Mouse (Mus musculus): Measurements from ENCODE around the gene Sema3e. TPM values are rescaled to one million over a fixed set of nuclear protein-coding genes. Genes with fewer than 3 reads are reported as not detected.

Gene Sema3e
- 0.36 and 0.65 TPM in 2 replicates for polyA plus RNA-seq (2014; fragmentation: Nextera tagmentation; extraction: Ambion mirVana)

GRCm38 (mm10) chr5:14025205-14026124 lies at the start of gene Sema3e:
TSS of gene Sema3e (plus strand) at chr5:14025276.
- Histone ChIP-seq H3K27ac (replicated peaks; ENCODE audit: low read depth, low read length) (no peak within 1 kb of the TSS), H3K4me1 (ENCODE audit: control insufficient read depth, insufficient read depth, low read length) (0 out of 2 replicates have a peak, but pooled peaks cover 4% of the 10 kb centered on the region), H3K4me2 (ENCODE audit: low read depth, severe bottlenecking) (peak within 1 kb of the TSS; percentile 90), H3K4me3 (ENCODE audit: low read depth, low read length) (peak within 1 kb of the TSS; percentile 45), H3K9ac (ENCODE audit: low read length) (peak within 1 kb of the TSS; percentile 30; the same call in 1 of the 2 replicates), H3K36me3 (ENCODE audit: control insufficient read depth, insufficient read depth, low read length) (no peaks in the 10 kb centered on the region), H3K9me3 (ENCODE audit: control insufficient read depth, low read length) (no peaks in the 10 kb centered on the region; the same call in 1 of the 2 replicates), H3K27me3 (ENCODE audit: control insufficient read depth, insufficient read depth, low read length) (peaks cover 7% of the 10 kb centered on the region)
- under 1% methylated on average over 47 of the region's 47 CpGs for WGBS
- DNase-seq (ENCODE audit: low spot score) (peak; percentile 59), ATAC-seq (ENCODE audit: insufficient number of reproducible peaks, low FRiP score, low TSS enrichment, low read depth) (peak; percentile 62; the same call in 1 of the 2 replicates)

DNA sequence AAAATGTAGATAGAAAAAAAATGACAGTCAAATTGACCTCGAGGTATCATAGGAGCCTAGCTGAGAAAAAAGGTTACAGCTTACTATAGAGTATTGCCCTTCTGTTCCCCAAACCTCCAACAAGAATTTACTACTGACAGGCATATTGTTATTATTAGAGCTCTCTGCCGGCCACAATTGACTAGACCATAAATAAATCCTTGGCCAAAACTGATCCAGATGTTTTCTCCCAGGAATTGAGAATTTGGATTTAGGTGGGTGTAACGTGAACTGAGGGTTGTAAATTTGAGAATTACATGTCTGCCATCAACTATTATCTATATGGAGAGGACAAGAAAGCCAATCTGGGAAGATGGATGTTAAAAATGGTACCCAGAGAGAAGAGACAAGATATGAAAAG lies 47.5 kb upstream of the Sema3e start:
- no peak for DNase-seq (ENCODE audit: low spot score)

DNA sequence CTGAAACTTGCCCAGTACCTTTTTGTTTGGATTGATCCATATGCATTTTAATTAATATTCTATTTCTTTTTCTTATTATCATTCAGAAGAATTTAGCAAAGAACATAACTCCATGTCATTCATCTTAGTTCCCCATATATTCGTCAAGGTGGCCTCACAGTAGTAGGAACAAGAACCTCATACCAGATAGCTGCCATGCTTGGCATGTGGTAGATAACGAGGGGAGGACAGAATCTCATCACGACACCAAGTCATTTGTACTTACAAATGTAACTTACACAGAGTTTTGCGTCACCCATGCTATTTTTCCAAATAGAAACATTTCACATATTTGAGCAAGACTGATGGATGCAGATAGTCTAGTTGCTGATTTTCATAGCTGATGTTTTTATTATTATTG lies 45.9 kb upstream of the Sema3e start:
- H3K9ac ChIP-seq (ENCODE audit: low read length), result no peak overlapping the region
- WGBS, result 86% methylated on average over 4 of the region's 4 CpGs
- no peak overlapping the region for H3K4me2 ChIP-seq (ENCODE audit: low read depth, severe bottlenecking)
- ATAC-seq (ENCODE audit: insufficient number of reproducible peaks, low FRiP score, low TSS enrichment, low read depth), result no peak
- H3K9me3 ChIP-seq (ENCODE audit: control insufficient read depth, low read length), result no peaks in the 10 kb centered on the region
- DNase-seq (ENCODE audit: low spot score), result no peak
- H3K27me3 ChIP-seq (ENCODE audit: control insufficient read depth, insufficient read depth, low read length), result no peaks in the 10 kb centered on the region
- no peaks in the 10 kb centered on the region for H3K36me3 ChIP-seq (ENCODE audit: control insufficient read depth, insufficient read depth, low read length)
- H3K27ac ChIP-seq (replicated peaks; ENCODE audit: low read depth, low read length), result no peak overlapping the region
- H3K4me3 ChIP-seq (ENCODE audit: low read depth, low read length), result no peak overlapping the region
- no peaks in the 10 kb centered on the region for H3K4me1 ChIP-seq (ENCODE audit: control insufficient read depth, insufficient read depth, low read length)

More for the DNA sequence above, 47.5 kb upstream of the Sema3e start:
- 11% methylated on average over 3 of the region's 3 CpGs for WGBS
- H3K9ac ChIP-seq (ENCODE audit: low read length), result no peak overlapping the region
- no peak overlapping the region for H3K27ac ChIP-seq (replicated peaks; ENCODE audit: low read depth, low read length)
- peak; percentile 49; the same call in 1 of the 2 replicates for ATAC-seq (ENCODE audit: insufficient number of reproducible peaks, low FRiP score, low TSS enrichment, low read depth)
- no peak overlapping the region for H3K4me2 ChIP-seq (ENCODE audit: low read depth, severe bottlenecking)
- H3K4me3 ChIP-seq (ENCODE audit: low read depth, low read length), result no peak overlapping the region
- H3K27me3 ChIP-seq (ENCODE audit: control insufficient read depth, insufficient read depth, low read length), result no peaks in the 10 kb centered on the region
- H3K4me1 ChIP-seq (ENCODE audit: control insufficient read depth, insufficient read depth, low read length), result no peaks in the 10 kb centered on the region
- H3K9me3 ChIP-seq (ENCODE audit: control insufficient read depth, low read length), result no peaks in the 10 kb centered on the region
- H3K36me3 ChIP-seq (ENCODE audit: control insufficient read depth, insufficient read depth, low read length), result no peaks in the 10 kb centered on the region

- no peak overlapping the region for H3K4me3 ChIP-seq (ENCODE audit: low read depth, low read length)
- H3K9ac ChIP-seq (ENCODE audit: low read length), result no peak overlapping the region
- DNase-seq (ENCODE audit: low spot score) (no peak), ATAC-seq (ENCODE audit: insufficient number of reproducible peaks, low FRiP score, low TSS enrichment, low read depth) (no peak)
- no peaks in the 10 kb centered on the region for H3K36me3 ChIP-seq (ENCODE audit: control insufficient read depth, insufficient read depth, low read length)
- H3K27ac ChIP-seq (replicated peaks; ENCODE audit: low read depth, low read length), result no peak overlapping the region
- H3K27me3 ChIP-seq (ENCODE audit: control insufficient read depth, insufficient read depth, low read length), result no peaks in the 10 kb centered on the region
- no peak overlapping the region for H3K4me2 ChIP-seq (ENCODE audit: low read depth, severe bottlenecking)
- H3K4me1 ChIP-seq (ENCODE audit: control insufficient read depth, insufficient read depth, low read length), result no peaks in the 10 kb centered on the region
- WGBS, result 65% methylated on average over 7 of the region's 7 CpGs
- H3K9me3 ChIP-seq (ENCODE audit: control insufficient read depth, low read length), result no peaks in the 10 kb centered on the region
These were observed 42.5 kb upstream of the Sema3e start for GRCm38 (mm10) chr5:13982417-13983054.

- Histone ChIP-seq H3K4me3 (ENCODE audit: low read depth, low read length) (no peak overlapping the region), H3K27ac (replicated peaks; ENCODE audit: low read depth, low read length) (no peak overlapping the region), H3K27me3 (ENCODE audit: control insufficient read depth, insufficient read depth, low read length) (no peaks in the 10 kb centered on the region), H3K36me3 (ENCODE audit: control insufficient read depth, insufficient read depth, low read length) (no peaks in the 10 kb centered on the region), H3K4me1 (ENCODE audit: control insufficient read depth, insufficient read depth, low read length) (no peaks in the 10 kb centered on the region), H3K9me3 (ENCODE audit: control insufficient read depth, low read length) (no peaks in the 10 kb centered on the region), H3K9ac (ENCODE audit: low read length) (no peak overlapping the region), H3K4me2 (ENCODE audit: low read depth, severe bottlenecking) (no peak overlapping the region)
- ATAC-seq (ENCODE audit: insufficient number of reproducible peaks, low FRiP score, low TSS enrichment, low read depth) (no peak), DNase-seq (ENCODE audit: low spot score) (no peak)
- 53% methylated on average over 4 of the region's 4 CpGs for WGBS
These were observed 41.5 kb upstream of the Sema3e start for GRCm38 (mm10) chr5:13983608-13984007.

DNA sequence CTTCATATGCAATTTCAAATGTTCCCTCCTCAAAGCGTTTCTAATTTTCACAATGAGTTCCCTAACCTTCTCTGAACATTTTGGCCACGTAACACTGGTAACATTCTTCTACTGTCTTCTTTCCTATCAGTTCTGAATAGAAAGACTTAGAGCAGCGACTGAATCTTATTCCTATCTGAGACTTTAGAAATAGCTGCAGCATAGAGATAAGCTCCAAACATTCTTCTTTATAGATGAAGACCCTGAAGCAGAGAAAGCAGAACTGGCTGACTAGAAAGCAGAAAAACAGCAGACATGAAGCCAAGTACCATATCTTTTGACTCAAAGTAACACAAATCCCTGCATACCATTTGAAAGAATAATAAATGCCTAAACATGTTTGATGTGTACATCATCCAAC lies 39.4 kb upstream of the Sema3e start:
- no peak overlapping the region for H3K9ac ChIP-seq (ENCODE audit: low read length)
- no peaks in the 10 kb centered on the region for H3K9me3 ChIP-seq (ENCODE audit: control insufficient read depth, low read length)
- H3K27ac ChIP-seq (replicated peaks; ENCODE audit: low read depth, low read length), result no peak overlapping the region
- no peak for ATAC-seq (ENCODE audit: insufficient number of reproducible peaks, low FRiP score, low TSS enrichment, low read depth)
- H3K27me3 ChIP-seq (ENCODE audit: control insufficient read depth, insufficient read depth, low read length), result no peaks in the 10 kb centered on the region
- H3K4me2 ChIP-seq (ENCODE audit: low read depth, severe bottlenecking), result no peak overlapping the region
- H3K4me3 ChIP-seq (ENCODE audit: low read depth, low read length), result no peak overlapping the region
- WGBS, result 89% methylated on average over 3 of the region's 3 CpGs
- H3K4me1 ChIP-seq (ENCODE audit: control insufficient read depth, insufficient read depth, low read length), result no peaks in the 10 kb centered on the region
- no peak for DNase-seq (ENCODE audit: low spot score)
- no peaks in the 10 kb centered on the region for H3K36me3 ChIP-seq (ENCODE audit: control insufficient read depth, insufficient read depth, low read length)

DNA sequence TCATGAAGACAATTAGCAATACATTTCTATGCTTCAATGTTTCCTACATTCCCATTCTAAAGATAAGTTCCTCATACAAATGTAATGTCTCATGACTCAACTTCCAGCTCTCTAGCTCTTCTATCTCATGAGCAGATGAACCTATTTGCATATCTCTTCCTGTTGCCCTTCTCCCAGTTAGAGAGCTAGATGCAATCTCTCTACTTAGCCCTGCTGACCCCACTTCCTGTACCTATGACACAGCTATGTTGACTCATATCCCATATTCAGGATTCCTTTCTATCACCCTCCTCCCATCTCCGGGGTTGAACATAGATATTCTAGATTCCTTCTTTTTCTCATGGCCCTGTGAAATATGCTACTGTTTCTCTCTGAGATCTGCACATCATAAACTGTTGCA lies 38.0 kb upstream of the Sema3e start:
- no peaks in the 10 kb centered on the region for H3K27me3 ChIP-seq (ENCODE audit: control insufficient read depth, insufficient read depth, low read length)
- H3K9me3 ChIP-seq (ENCODE audit: control insufficient read depth, low read length), result no peaks in the 10 kb centered on the region
- H3K4me2 ChIP-seq (ENCODE audit: low read depth, severe bottlenecking), result no peak overlapping the region
- no peaks in the 10 kb centered on the region for H3K4me1 ChIP-seq (ENCODE audit: control insufficient read depth, insufficient read depth, low read length)
- no peak overlapping the region for H3K4me3 ChIP-seq (ENCODE audit: low read depth, low read length)
- WGBS, result 87% methylated on average over 1 of the region's 1 CpGs
- no peak overlapping the region for H3K9ac ChIP-seq (ENCODE audit: low read length)
- H3K36me3 ChIP-seq (ENCODE audit: control insufficient read depth, insufficient read depth, low read length), result no peaks in the 10 kb centered on the region
- ATAC-seq (ENCODE audit: insufficient number of reproducible peaks, low FRiP score, low TSS enrichment, low read depth) (no peak), DNase-seq (ENCODE audit: low spot score) (no peak)
- no peak overlapping the region for H3K27ac ChIP-seq (replicated peaks; ENCODE audit: low read depth, low read length)

GRCm38 (mm10) chr5:13988023-13988422 lies 37.1 kb upstream of the Sema3e start:
- H3K27ac ChIP-seq (replicated peaks; ENCODE audit: low read depth, low read length), result no peak overlapping the region
- ATAC-seq (ENCODE audit: insufficient number of reproducible peaks, low FRiP score, low TSS enrichment, low read depth) (no peak), DNase-seq (ENCODE audit: low spot score) (no peak)
- H3K4me1 ChIP-seq (ENCODE audit: control insufficient read depth, insufficient read depth, low read length), result no peaks in the 10 kb centered on the region
- 61% methylated on average over 2 of the region's 2 CpGs for WGBS
- H3K9ac ChIP-seq (ENCODE audit: low read length), result no peak overlapping the region
- no peaks in the 10 kb centered on the region for H3K36me3 ChIP-seq (ENCODE audit: control insufficient read depth, insufficient read depth, low read length)
- no peak overlapping the region for H3K4me3 ChIP-seq (ENCODE audit: low read depth, low read length)
- no peaks in the 10 kb centered on the region for H3K27me3 ChIP-seq (ENCODE audit: control insufficient read depth, insufficient read depth, low read length)
- H3K4me2 ChIP-seq (ENCODE audit: low read depth, severe bottlenecking), result no peak overlapping the region
- H3K9me3 ChIP-seq (ENCODE audit: control insufficient read depth, low read length), result no peaks in the 10 kb centered on the region
